Mouse (Mus musculus): ENCODE data around the gene Relch. TPM values are rescaled to one million over a fixed set of nuclear protein-coding genes. Genes with fewer than 3 reads are reported as not detected.
"Not testable (repeated sequence)": the region's sequence is repeated elsewhere in the genome, so short reads cannot be mapped to it uniquely, and the experiment has no call there.

The Relch gene
- polyA plus RNA-seq, 1 experiment from 2014 or later = 25.8 TPM

DNA sequence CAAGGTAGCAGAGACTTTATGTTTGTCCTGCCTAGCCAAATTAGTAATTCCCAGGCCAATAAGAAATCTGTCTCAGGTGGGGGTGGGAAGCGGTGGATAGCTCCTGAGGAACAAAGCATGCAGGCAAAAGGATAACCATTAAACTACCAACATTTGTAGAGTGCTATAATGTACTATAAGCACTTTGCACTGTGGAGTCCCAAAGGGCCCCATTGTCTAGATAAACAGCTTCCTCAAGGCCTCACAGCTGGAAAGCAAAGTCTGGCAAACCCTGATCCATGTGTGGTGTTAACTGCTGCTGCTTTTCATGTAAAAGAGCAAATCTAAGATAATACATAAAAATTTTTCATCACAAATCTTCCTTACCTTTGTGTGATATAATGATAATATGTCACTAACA lies 89.3 kb downstream of the Relch start:
- Histone ChIP-seq H3K4me2 (replicated peaks; ENCODE audit: low read depth, low read length) (no peak overlapping the region), H3K9me3 (ENCODE audit: control insufficient read depth, low read length) (no peaks in the 10 kb centered on the region), H3K27me3 (ENCODE audit: control insufficient read depth, insufficient read depth, low read length) (no peaks in the 10 kb centered on the region), H3K9ac (ENCODE audit: low read depth, low read length) (no peak overlapping the region), H3K4me1 (ENCODE audit: control insufficient read depth, insufficient read depth, low read length) (no peaks in the 10 kb centered on the region), H3K27ac (ENCODE audit: low read depth, low read length) (no peak overlapping the region), H3K4me3 (ENCODE audit: low read length) (no peak overlapping the region), H3K36me3 (ENCODE audit: control insufficient read depth, insufficient read depth, low read length) (peaks cover 20% of the 10 kb centered on the region; the same call in 1 of the 2 replicates)
- 96% methylated on average over 1 of the region's 1 CpGs for WGBS
- ATAC-seq (ENCODE audit: low FRiP score, low TSS enrichment) = no peak

DNA sequence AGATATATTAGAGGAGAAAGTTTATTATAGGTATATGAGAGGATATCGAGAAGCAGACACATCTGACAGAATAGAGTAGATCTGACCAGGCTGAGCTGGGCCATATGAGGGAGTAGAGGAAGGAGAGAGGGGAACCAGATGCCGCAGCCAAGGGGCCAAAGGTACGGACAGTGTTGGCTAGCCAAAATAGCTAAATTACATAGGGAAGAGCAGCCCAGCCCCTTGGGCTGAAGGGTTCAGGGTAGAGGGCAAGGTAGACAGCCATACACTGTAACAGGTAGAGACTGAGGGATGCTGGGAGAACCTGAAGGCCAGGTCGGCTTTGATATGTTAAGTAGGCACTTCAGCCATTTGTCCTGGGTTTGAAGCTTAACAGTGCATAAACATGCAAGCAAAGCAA lies 95.1 kb downstream of the Relch start:
- Histone ChIP-seq H3K27me3 (ENCODE audit: control insufficient read depth, insufficient read depth, low read length) (no peaks in the 10 kb centered on the region), H3K4me3 (ENCODE audit: low read length) (no peak overlapping the region), H3K9me3 (ENCODE audit: control insufficient read depth, low read length) (peaks cover 10% of the 10 kb centered on the region), H3K36me3 (ENCODE audit: control insufficient read depth, insufficient read depth, low read length) (no peaks in the 10 kb centered on the region; the same call in 1 of the 2 replicates), H3K4me2 (replicated peaks; ENCODE audit: low read depth, low read length) (no peak overlapping the region), H3K4me1 (ENCODE audit: control insufficient read depth, insufficient read depth, low read length) (no peaks in the 10 kb centered on the region), H3K27ac (ENCODE audit: low read depth, low read length) (no peak overlapping the region), H3K9ac (ENCODE audit: low read depth, low read length) (no peak overlapping the region)
- WGBS = 90% methylated on average over 4 of the region's 4 CpGs
- no peak for ATAC-seq (ENCODE audit: low FRiP score, low TSS enrichment)

DNA sequence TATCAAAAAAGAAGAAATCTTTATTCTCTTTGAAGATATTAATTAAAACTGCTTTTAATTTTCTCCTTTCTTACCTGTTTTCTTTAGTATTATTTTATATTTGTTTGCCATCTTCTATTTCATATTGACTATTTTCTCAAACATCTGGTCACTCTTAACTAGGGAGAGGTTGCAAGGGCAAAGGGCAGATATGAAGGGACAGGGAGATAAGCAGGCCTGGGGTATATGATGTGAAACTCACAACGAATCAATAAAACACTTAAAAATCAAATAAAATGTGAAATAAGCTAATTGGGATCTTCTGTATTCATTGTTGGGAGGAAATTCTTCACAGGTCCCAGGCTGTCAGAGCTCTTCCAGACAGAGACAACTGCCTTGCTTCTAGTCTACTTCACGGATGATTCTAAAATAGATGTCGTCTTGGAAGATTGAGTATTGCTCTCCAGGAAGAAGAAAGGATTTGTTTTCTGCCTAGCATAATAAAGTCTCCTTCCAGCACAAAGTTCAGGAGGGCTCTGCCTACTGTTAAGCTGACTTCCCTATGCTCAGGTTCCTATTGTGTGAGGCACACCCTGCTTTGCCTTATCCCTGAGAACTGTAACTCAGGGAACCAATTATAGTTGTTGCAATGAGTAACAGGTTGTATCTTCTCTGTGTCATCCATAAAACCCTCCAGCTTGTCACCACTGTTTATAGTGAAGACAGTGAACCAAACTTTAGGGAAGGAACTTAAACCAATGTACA lies 95.9 kb downstream of the Relch start:
- no peak for ATAC-seq (ENCODE audit: low FRiP score, low TSS enrichment)
- H3K9me3 ChIP-seq (ENCODE audit: control insufficient read depth, low read length) = peaks cover 10% of the 10 kb centered on the region
- H3K9ac ChIP-seq (ENCODE audit: low read depth, low read length) = no peak overlapping the region
- no peaks in the 10 kb centered on the region for H3K4me1 ChIP-seq (ENCODE audit: control insufficient read depth, insufficient read depth, low read length)
- H3K27me3 ChIP-seq (ENCODE audit: control insufficient read depth, insufficient read depth, low read length) = no peaks in the 10 kb centered on the region
- H3K36me3 ChIP-seq (ENCODE audit: control insufficient read depth, insufficient read depth, low read length) = no peaks in the 10 kb centered on the region; the same call in 1 of the 2 replicates
- no peak overlapping the region for H3K4me3 ChIP-seq (ENCODE audit: low read length)
- H3K4me2 ChIP-seq (replicated peaks; ENCODE audit: low read depth, low read length) = no peak overlapping the region
- WGBS = 79% methylated on average over 3 of the region's 3 CpGs
- H3K27ac ChIP-seq (ENCODE audit: low read depth, low read length) = no peak overlapping the region

DNA sequence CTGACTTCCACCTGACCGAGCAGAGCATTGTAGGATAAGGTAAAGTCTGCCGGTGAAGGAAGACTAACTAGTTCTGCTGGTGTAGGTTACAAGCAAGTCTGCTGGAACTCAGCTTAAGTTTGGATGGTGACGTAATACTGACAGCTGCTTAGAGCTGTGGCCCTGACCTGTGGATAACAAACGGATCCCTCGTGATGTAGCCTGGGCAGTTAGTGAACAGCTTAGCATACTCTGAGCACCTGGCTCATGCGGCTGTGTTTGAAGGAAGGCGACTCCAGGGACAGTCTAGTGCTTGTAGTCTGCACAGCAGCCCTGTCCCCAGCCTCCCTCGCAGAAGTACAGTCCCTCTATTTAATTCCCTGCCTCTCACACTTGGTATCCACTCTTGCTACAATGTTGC lies 101.9 kb downstream of the Relch start:
- H3K27me3 ChIP-seq (ENCODE audit: control insufficient read depth, insufficient read depth, low read length) = no peaks in the 10 kb centered on the region
- ATAC-seq (ENCODE audit: low FRiP score, low TSS enrichment) = no peak
- H3K4me3 ChIP-seq (ENCODE audit: low read length) = no peak overlapping the region
- peaks cover 10% of the 10 kb centered on the region for H3K9me3 ChIP-seq (ENCODE audit: control insufficient read depth, low read length)
- H3K36me3 ChIP-seq (ENCODE audit: control insufficient read depth, insufficient read depth, low read length) = no peaks in the 10 kb centered on the region
- WGBS = 70% methylated on average over 8 of the region's 8 CpGs
- H3K9ac ChIP-seq (ENCODE audit: low read depth, low read length) = no peak overlapping the region
- H3K27ac ChIP-seq (ENCODE audit: low read depth, low read length) = no peak overlapping the region
- H3K4me1 ChIP-seq (ENCODE audit: control insufficient read depth, insufficient read depth, low read length) = no peaks in the 10 kb centered on the region
- no peak overlapping the region for H3K4me2 ChIP-seq (replicated peaks; ENCODE audit: low read depth, low read length)

DNA sequence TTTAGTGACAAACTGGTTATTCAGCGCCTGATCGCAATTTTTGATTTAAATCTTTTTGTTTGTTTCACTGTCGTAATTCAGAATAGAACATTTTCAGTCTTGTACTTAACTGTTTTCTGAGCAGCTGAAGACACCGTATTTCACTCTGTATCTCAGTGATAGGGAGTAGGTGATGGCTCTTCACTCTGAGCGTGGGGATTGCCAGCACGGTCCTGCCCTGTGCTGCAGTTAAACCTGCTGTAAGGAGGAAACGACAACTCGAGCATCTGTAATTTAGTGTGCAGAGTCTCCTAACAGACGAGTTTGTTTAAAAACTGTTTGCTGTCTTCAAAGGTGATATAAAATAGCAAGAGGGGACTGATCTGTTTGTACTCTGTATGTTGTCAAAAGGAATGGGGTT lies 102.4 kb downstream of the Relch start:
- not testable (repeated sequence) for H3K36me3 ChIP-seq (ENCODE audit: control insufficient read depth, insufficient read depth, low read length); H3K4me1 ChIP-seq (ENCODE audit: control insufficient read depth, insufficient read depth, low read length); H3K9ac ChIP-seq (ENCODE audit: low read depth, low read length); ATAC-seq (ENCODE audit: low FRiP score, low TSS enrichment); H3K27ac ChIP-seq (ENCODE audit: low read depth, low read length); H3K27me3 ChIP-seq (ENCODE audit: control insufficient read depth, insufficient read depth, low read length); H3K4me3 ChIP-seq (ENCODE audit: low read length); H3K4me2 ChIP-seq (replicated peaks; ENCODE audit: low read depth, low read length)
- H3K9me3 ChIP-seq (ENCODE audit: control insufficient read depth, low read length) = peaks cover 10% of the 10 kb centered on the region
- WGBS = 54% methylated on average over 9 of the region's 9 CpGs

DNA sequence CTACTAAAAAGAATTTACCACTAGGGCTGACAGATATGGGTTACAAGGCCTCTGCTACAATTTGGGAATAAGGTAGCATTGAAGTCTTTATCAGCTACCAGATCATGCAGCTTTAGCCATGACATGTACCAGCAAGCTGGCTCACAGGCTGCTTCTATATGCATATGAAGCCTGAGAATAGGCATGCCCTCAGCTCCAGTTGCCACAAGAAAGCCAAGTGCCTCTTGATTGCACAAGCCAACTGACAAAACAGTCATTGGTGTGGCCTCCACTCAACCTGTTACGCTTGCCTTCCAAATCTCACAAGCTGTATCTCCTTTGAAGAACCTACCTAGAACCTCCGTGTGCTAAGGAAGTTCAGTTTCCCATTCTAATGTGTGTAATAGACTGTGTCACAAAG lies 104.7 kb downstream of the Relch start:
- H3K4me2 ChIP-seq (replicated peaks; ENCODE audit: low read depth, low read length) = no peak overlapping the region
- 0 out of 2 replicates have a peak, but pooled peaks cover under 1% of the 10 kb centered on the region for H3K9me3 ChIP-seq (ENCODE audit: control insufficient read depth, low read length)
- H3K27me3 ChIP-seq (ENCODE audit: control insufficient read depth, insufficient read depth, low read length) = no peaks in the 10 kb centered on the region
- H3K9ac ChIP-seq (ENCODE audit: low read depth, low read length) = no peak overlapping the region
- H3K27ac ChIP-seq (ENCODE audit: low read depth, low read length) = no peak overlapping the region
- WGBS = 88% methylated on average over 2 of the region's 2 CpGs
- H3K4me1 ChIP-seq (ENCODE audit: control insufficient read depth, insufficient read depth, low read length) = no peaks in the 10 kb centered on the region
- no peaks in the 10 kb centered on the region for H3K36me3 ChIP-seq (ENCODE audit: control insufficient read depth, insufficient read depth, low read length)
- no peak for ATAC-seq (ENCODE audit: low FRiP score, low TSS enrichment)
- H3K4me3 ChIP-seq (ENCODE audit: low read length) = no peak overlapping the region

DNA sequence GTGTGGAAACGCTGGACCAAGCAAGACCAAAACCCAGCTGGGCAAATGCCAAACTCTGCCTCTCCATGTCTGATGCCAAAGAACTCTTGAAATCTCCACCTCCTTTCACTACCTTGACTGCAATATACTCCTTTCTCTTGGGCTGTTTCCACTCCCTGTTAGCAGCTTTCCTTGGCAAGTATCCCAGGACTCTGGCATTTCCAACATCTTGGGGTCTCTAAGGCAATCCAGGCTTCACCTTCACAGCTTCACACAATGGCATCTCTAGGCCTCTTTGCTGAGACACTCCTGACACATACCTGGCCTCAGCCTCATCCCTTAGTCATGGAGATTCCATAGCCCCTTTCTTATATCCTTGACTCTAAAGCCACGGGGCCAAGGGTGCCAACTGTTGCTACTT lies 107.0 kb downstream of the Relch start:
- Histone ChIP-seq H3K36me3 (ENCODE audit: control insufficient read depth, insufficient read depth, low read length) (no peaks in the 10 kb centered on the region), H3K9me3 (ENCODE audit: control insufficient read depth, low read length) (no peaks in the 10 kb centered on the region), H3K9ac (ENCODE audit: low read depth, low read length) (no peak overlapping the region), H3K27ac (ENCODE audit: low read depth, low read length) (no peak overlapping the region), H3K4me3 (ENCODE audit: low read length) (no peak overlapping the region), H3K4me2 (replicated peaks; ENCODE audit: low read depth, low read length) (no peak overlapping the region), H3K27me3 (ENCODE audit: control insufficient read depth, insufficient read depth, low read length) (no peaks in the 10 kb centered on the region), H3K4me1 (ENCODE audit: control insufficient read depth, insufficient read depth, low read length) (no peaks in the 10 kb centered on the region)
- WGBS = 88% methylated on average over 2 of the region's 2 CpGs
- ATAC-seq (ENCODE audit: low FRiP score, low TSS enrichment) = no peak

DNA sequence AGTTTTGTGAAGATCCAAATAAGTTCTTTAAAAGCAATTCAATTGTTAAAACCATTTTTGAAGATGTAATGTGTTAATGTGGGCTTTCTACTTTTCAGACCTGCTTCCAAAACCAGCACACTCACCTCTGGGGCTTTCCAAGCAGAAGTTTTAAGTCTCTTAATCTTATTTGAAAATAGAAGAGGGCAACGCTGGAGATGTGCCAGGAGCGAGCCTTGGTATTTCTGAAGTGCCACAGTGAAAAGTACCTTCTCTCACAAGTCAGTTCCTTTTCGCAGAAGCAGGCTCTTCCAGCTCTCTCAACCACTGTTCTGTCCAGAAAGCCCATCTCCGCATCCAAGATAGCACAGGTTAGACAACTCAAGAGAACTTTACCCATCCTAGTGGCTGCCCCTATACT lies 112.8 kb downstream of the Relch start:
- Histone ChIP-seq H3K9me3 (ENCODE audit: control insufficient read depth, low read length) (no peaks in the 10 kb centered on the region), H3K4me3 (ENCODE audit: low read length) (no peak overlapping the region), H3K4me1 (ENCODE audit: control insufficient read depth, insufficient read depth, low read length) (no peaks in the 10 kb centered on the region), H3K36me3 (ENCODE audit: control insufficient read depth, insufficient read depth, low read length) (no peaks in the 10 kb centered on the region), H3K27me3 (ENCODE audit: control insufficient read depth, insufficient read depth, low read length) (peaks cover 12% of the 10 kb centered on the region; the same call in 1 of the 2 replicates), H3K27ac (ENCODE audit: low read depth, low read length) (no peak overlapping the region), H3K4me2 (replicated peaks; ENCODE audit: low read depth, low read length) (no peak overlapping the region), H3K9ac (ENCODE audit: low read depth, low read length) (no peak overlapping the region)
- WGBS = 89% methylated on average over 4 of the region's 4 CpGs
- no peak for ATAC-seq (ENCODE audit: low FRiP score, low TSS enrichment)

DNA sequence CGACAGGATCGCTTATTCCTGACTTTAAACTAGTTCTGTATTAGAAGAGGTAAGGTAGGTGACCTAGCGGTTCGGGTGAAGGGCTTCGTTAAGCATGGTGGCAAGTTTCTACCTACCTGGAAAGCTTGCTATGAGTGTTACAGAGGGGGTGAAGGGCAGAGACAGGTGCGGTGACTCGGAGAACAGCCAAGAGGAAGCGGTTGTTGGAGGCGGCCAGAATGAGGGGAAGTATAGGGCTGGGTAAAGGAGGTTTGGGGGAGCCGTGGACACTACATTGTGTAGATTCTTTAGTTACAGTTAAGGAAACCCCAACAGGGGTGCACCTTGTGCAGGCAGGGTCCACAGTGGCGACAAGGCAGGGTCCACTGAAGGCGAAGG lies 116.4 kb downstream of the Relch start:
- H3K4me1 ChIP-seq (ENCODE audit: control insufficient read depth, insufficient read depth, low read length) = no peaks in the 10 kb centered on the region
- H3K4me2 ChIP-seq (replicated peaks; ENCODE audit: low read depth, low read length) = peak overlapping the region; percentile 71
- no peak overlapping the region for H3K27ac ChIP-seq (ENCODE audit: low read depth, low read length)
- H3K4me3 ChIP-seq (ENCODE audit: low read length) = peak overlapping the region; percentile 45
- no peaks in the 10 kb centered on the region for H3K36me3 ChIP-seq (ENCODE audit: control insufficient read depth, insufficient read depth, low read length)
- H3K9me3 ChIP-seq (ENCODE audit: control insufficient read depth, low read length) = no peaks in the 10 kb centered on the region
- WGBS = 31% methylated on average over 12 of the region's 12 CpGs
- ATAC-seq (ENCODE audit: low FRiP score, low TSS enrichment) = no peak
- peak overlapping the region; percentile 53 for H3K9ac ChIP-seq (ENCODE audit: low read depth, low read length)
- peaks cover 12% of the 10 kb centered on the region; the same call in 1 of the 2 replicates for H3K27me3 ChIP-seq (ENCODE audit: control insufficient read depth, insufficient read depth, low read length)

Measured in kidney, embryonic 14.5 days (tissue).